Mouse (Mus musculus): ENCODE results near the gene Pigx. TPM values are rescaled to one million over a fixed set of nuclear protein-coding genes. Genes with fewer than 3 reads are reported as not detected.

Gene Pigx
- polyA plus RNA-seq, 1 experiment, result 30.3 TPM

- Histone ChIP-seq H3K27me3 (ENCODE audit: control insufficient read depth, insufficient read depth, low read length) (no peaks in the 10 kb centered on the region), H3K4me3 (replicated peaks; ENCODE audit: insufficient read depth, low read depth, low read length) (no peak overlapping the region), H3K4me1 (ENCODE audit: control insufficient read depth, insufficient read depth, low read length) (no peaks in the 10 kb centered on the region), H3K27ac (ENCODE audit: insufficient read depth, low read length) (no peak overlapping the region)
- WGBS, result 76% methylated on average over 16 of the region's 16 CpGs
- DNase-seq, result no peak
- no peak for TF ChIP-seq CTCF (IDR thresholded peaks at IDR 0.05; ENCODE audit: borderline replicate concordance, insufficient read depth, low read depth, low read length)
- TF ChIP-seq POLR2A (IDR thresholded peaks at IDR 0.05; ENCODE audit: borderline replicate concordance, insufficient read depth, low read length), result no peak
Observed at GRCm38 (mm10) chr16:32130190-32130826, 30.8 kb upstream of the Pigx start.

DNA sequence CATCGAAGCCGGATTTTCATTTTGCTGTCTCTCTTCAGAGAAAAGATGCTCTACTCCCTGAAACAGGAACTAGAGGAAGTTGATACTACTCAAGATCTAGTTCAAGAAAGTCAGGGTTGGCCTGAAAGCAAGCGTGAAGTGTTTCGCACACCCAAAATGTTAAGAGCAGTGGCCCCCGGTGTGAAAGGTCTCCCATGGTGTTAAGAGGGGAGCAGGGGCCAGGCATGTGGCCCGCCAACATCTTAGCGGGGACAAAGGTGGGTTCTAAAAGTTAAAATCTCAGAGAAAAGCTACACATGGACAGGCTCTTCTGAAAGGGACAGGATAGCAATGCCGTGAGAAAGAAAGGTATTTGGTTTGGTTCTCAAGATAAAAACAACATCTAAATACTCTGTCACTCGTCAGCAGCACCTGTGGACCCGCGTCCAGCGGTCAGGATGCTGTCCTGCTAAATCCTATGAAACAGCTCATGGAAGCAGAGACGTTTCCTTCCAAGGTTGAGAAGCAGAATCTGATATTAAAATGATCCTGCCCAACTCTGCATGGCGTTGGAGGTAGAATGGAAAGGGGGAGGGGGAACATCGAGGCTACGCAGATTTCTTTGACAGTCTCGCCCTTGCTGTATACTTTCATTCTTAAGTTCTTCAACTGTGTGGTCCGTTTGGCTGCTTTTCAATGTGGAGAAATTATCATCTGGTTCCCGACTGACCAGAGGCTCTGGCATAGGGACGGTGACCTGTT, 30.1 kb upstream of the Pigx start:
- 74% methylated on average over 20 of the region's 20 CpGs for WGBS
- no peak overlapping the region for H3K4me3 ChIP-seq (replicated peaks; ENCODE audit: insufficient read depth, low read depth, low read length)
- no peak overlapping the region for H3K27ac ChIP-seq (ENCODE audit: insufficient read depth, low read length)
- no peak for TF ChIP-seq CTCF (IDR thresholded peaks at IDR 0.05; ENCODE audit: borderline replicate concordance, insufficient read depth, low read depth, low read length)
- TF ChIP-seq POLR2A (IDR thresholded peaks at IDR 0.05; ENCODE audit: borderline replicate concordance, insufficient read depth, low read length), result no peak
- H3K27me3 ChIP-seq (ENCODE audit: control insufficient read depth, insufficient read depth, low read length), result no peaks in the 10 kb centered on the region
- H3K4me1 ChIP-seq (ENCODE audit: control insufficient read depth, insufficient read depth, low read length), result no peaks in the 10 kb centered on the region
- DNase-seq, result no peak

GRCm38 (mm10) chr16:32127046-32127445, 27.5 kb upstream of the Pigx start:
- Histone ChIP-seq H3K27ac (ENCODE audit: insufficient read depth, low read length) (no peak overlapping the region), H3K4me3 (replicated peaks; ENCODE audit: insufficient read depth, low read depth, low read length) (no peak overlapping the region), H3K27me3 (ENCODE audit: control insufficient read depth, insufficient read depth, low read length) (no peaks in the 10 kb centered on the region), H3K4me1 (ENCODE audit: control insufficient read depth, insufficient read depth, low read length) (no peaks in the 10 kb centered on the region)
- TF ChIP-seq CTCF (IDR thresholded peaks at IDR 0.05; ENCODE audit: borderline replicate concordance, insufficient read depth, low read depth, low read length) (no peak), POLR2A (IDR thresholded peaks at IDR 0.05; ENCODE audit: borderline replicate concordance, insufficient read depth, low read length) (no peak)
- no peak for DNase-seq
- 85% methylated on average over 4 of the region's 4 CpGs for WGBS

DNA sequence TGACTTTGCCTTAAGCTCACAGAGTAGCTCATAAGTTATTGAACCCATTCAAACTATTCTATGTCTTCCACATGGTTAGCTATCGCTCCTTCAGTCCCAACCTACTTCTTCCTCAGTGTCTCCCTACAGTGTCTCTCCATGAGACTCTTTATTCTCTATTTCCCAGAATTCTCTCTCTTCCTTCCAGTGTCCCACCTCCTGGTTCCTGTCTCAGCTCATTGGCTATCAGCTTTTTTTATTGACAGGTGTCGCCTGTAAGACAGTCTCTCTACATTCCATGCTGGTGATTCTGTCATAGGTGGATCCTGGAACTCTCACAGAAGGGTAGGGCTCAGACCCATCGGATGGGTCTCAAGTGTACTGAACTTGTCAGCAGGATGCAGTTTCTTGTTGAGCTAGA, 25.8 kb upstream of the Pigx start:
- 89% methylated on average over 3 of the region's 3 CpGs for WGBS
- no peak for DNase-seq
- Histone ChIP-seq H3K27ac (ENCODE audit: insufficient read depth, low read length) (no peak overlapping the region), H3K27me3 (ENCODE audit: control insufficient read depth, insufficient read depth, low read length) (no peaks in the 10 kb centered on the region), H3K4me3 (replicated peaks; ENCODE audit: insufficient read depth, low read depth, low read length) (no peak overlapping the region), H3K4me1 (ENCODE audit: control insufficient read depth, insufficient read depth, low read length) (no peaks in the 10 kb centered on the region)
- no peak for TF ChIP-seq POLR2A (IDR thresholded peaks at IDR 0.05; ENCODE audit: borderline replicate concordance, insufficient read depth, low read length)
- TF ChIP-seq CTCF (IDR thresholded peaks at IDR 0.05; ENCODE audit: borderline replicate concordance, insufficient read depth, low read depth, low read length), result no peak

- Histone ChIP-seq H3K27ac (ENCODE audit: insufficient read depth, low read length) (no peak overlapping the region), H3K27me3 (ENCODE audit: control insufficient read depth, insufficient read depth, low read length) (no peaks in the 10 kb centered on the region), H3K4me3 (replicated peaks; ENCODE audit: insufficient read depth, low read depth, low read length) (no peak overlapping the region), H3K4me1 (ENCODE audit: control insufficient read depth, insufficient read depth, low read length) (no peaks in the 10 kb centered on the region)
- no peak for DNase-seq
- TF ChIP-seq CTCF (IDR thresholded peaks at IDR 0.05; ENCODE audit: borderline replicate concordance, insufficient read depth, low read depth, low read length), result no peak
- TF ChIP-seq POLR2A (IDR thresholded peaks at IDR 0.05; ENCODE audit: borderline replicate concordance, insufficient read depth, low read length), result no peak
- 68% methylated on average over 17 of the region's 17 CpGs for WGBS
Observed at GRCm38 (mm10) chr16:32124444-32125335, 25.1 kb upstream of the Pigx start.

GRCm38 (mm10) chr16:32124020-32124419, 24.5 kb upstream of the Pigx start:
- Histone ChIP-seq H3K27ac (ENCODE audit: insufficient read depth, low read length) (no peak overlapping the region), H3K4me1 (ENCODE audit: control insufficient read depth, insufficient read depth, low read length) (no peaks in the 10 kb centered on the region), H3K27me3 (ENCODE audit: control insufficient read depth, insufficient read depth, low read length) (no peaks in the 10 kb centered on the region), H3K4me3 (replicated peaks; ENCODE audit: insufficient read depth, low read depth, low read length) (no peak overlapping the region)
- TF ChIP-seq CTCF (IDR thresholded peaks at IDR 0.05; ENCODE audit: borderline replicate concordance, insufficient read depth, low read depth, low read length), result no peak
- no peak for TF ChIP-seq POLR2A (IDR thresholded peaks at IDR 0.05; ENCODE audit: borderline replicate concordance, insufficient read depth, low read length)
- DNase-seq, result no peak
- WGBS, result 92% methylated on average over 7 of the region's 7 CpGs

DNA sequence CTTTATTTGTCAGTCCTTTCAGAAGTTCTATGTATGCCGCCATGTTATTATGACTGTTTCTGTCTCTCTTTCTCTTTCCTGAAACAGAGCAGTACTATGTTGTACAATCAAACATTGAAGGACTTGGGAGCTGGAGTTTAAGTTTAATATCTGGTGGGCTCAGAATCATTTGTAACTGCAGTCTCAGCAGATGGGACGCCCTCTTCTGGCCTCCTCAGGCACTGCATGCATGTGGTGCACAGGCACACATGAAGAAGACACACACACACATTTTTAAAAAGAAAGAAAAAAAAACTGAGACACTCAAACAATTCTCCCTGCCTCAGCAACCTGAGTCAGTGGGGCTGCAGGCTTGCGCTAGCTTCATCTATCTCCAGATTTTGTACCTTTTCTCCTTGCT, 20.9 kb upstream of the Pigx start:
- WGBS, result 84% methylated on average over 3 of the region's 3 CpGs
- no peak for TF ChIP-seq CTCF (IDR thresholded peaks at IDR 0.05; ENCODE audit: borderline replicate concordance, insufficient read depth, low read depth, low read length)
- no peak for TF ChIP-seq POLR2A (IDR thresholded peaks at IDR 0.05; ENCODE audit: borderline replicate concordance, insufficient read depth, low read length)
- H3K4me1 ChIP-seq (ENCODE audit: control insufficient read depth, insufficient read depth, low read length), result no peaks in the 10 kb centered on the region

More for the DNA sequence above, 20.9 kb upstream of the Pigx start:
- no peak for DNase-seq
- Histone ChIP-seq H3K4me3 (replicated peaks; ENCODE audit: insufficient read depth, low read depth, low read length) (no peak overlapping the region), H3K27ac (ENCODE audit: insufficient read depth, low read length) (no peak overlapping the region), H3K27me3 (ENCODE audit: control insufficient read depth, insufficient read depth, low read length) (no peaks in the 10 kb centered on the region)

Measured in cerebellum, adult 2 months (tissue).